Mouse (Mus musculus) CH12.LX (cell line): ENCODE results near the gene Akap8l. TPM values are rescaled to one million over a fixed set of nuclear protein-coding genes. Genes with fewer than 3 reads are reported as not detected.

ENCODE experiments used
- DNase-seq: peaks from one replicate; pipeline ENCODE4 v3.0.0-alpha.2; 2013; ENCODE audit errors: extremely low read depth
- H3K27ac ChIP-seq: 2 replicates; pipeline ENCODE4 v1.5.1; 2012; ENCODE audit warnings: low read depth, mild to moderate bottlenecking, control low read depth, moderate library complexity; ENCODE audit not compliant: insufficient read depth
- H3K27me3 ChIP-seq: replicated peaks from 2 replicates; pipeline ENCODE3; 2012; ENCODE audit warnings: inconsistent platforms
- H3K36me3 ChIP-seq, 2 experiments: replicated peaks in 1 of 2; 2 replicates each; pipeline versions ENCODE3 to v1.6.1; 2012; ENCODE audit warnings: inconsistent platforms in 1 of 2, low read length in 1 of 2, mild to moderate bottlenecking in 1 of 2, mixed read lengths in 1 of 2, moderate library complexity in 1 of 2; ENCODE audit not compliant: control insufficient read depth in 1 of 2, insufficient read depth in 1 of 2
- H3K4me1 ChIP-seq, 2 experiments: 2 replicates each; pipeline ENCODE4 v1.6.1; 2012; ENCODE audit warnings: inconsistent platforms in 1 of 2, moderate library complexity in 1 of 2; ENCODE audit not compliant: insufficient read depth in 2 of 2, control insufficient read depth in 1 of 2
- H3K4me2 ChIP-seq: 2 replicates; pipeline ENCODE4 v1.6.1; 2012; ENCODE audit warnings: low read depth, mild to moderate bottlenecking, control low read depth; ENCODE audit not compliant: poor library complexity, insufficient read depth, severe bottlenecking
- H3K4me3 ChIP-seq, 3 experiments: fragments of 150-350 bp in 1 of 3; sonication (generic) in 1 of 3; replicated peaks in 1 of 3; 2 replicates each; pipeline versions ENCODE3 to v1.5.1; 2011 to 2012; ENCODE audit warnings: low read depth in 2 of 3, low read length in 2 of 3, mild to moderate bottlenecking in 2 of 3, moderate library complexity in 2 of 3, control low read depth in 1 of 3, improper control_type of control experiment in 1 of 3, inconsistent platforms in 1 of 3, mixed read lengths in 1 of 3; ENCODE audit not compliant: poor library complexity in 1 of 3
- H3K79me2 ChIP-seq: replicated peaks from 2 replicates; pipeline ENCODE4 v1.6.1; 2012; ENCODE audit warnings: mild to moderate bottlenecking, moderate library complexity; ENCODE audit not compliant: control insufficient read depth, poor library complexity, insufficient read depth, severe bottlenecking; ENCODE audit errors: extremely low read depth
- H3K9ac ChIP-seq: 2 replicates; pipeline ENCODE4 v1.6.1; 2012; ENCODE audit warnings: low read depth, mild to moderate bottlenecking, control low read depth, moderate library complexity; ENCODE audit not compliant: insufficient read depth
- H3K9me3 ChIP-seq: replicated peaks from 2 replicates; pipeline ENCODE3; 2012; ENCODE audit warnings: low read length, inconsistent platforms, mixed read lengths
- CHD1 ChIP-seq: IDR thresholded peaks from 2 replicates; pipeline ENCODE4 v1.6.1; 2012; ENCODE audit warnings: low read depth, low read length, improper control_type of control experiment, inconsistent platforms
- CHD2 ChIP-seq: IDR thresholded peaks from 2 replicates; pipeline ENCODE4 v1.6.1; 2011; ENCODE audit warnings: low read length, improper control_type of control experiment
- E2F4 ChIP-seq: IDR thresholded peaks from 2 replicates; pipeline ENCODE4 v1.6.1; 2011; ENCODE audit warnings: low read depth, low read length, improper control_type of control experiment; ENCODE audit not compliant: insufficient replicate concordance
- EP300 ChIP-seq: IDR thresholded peaks from 2 replicates; pipeline ENCODE4 v1.6.1; 2011; ENCODE audit warnings: low read length, improper control_type of control experiment
- ETS1 ChIP-seq: conservative IDR thresholded peaks from 2 replicates; pipeline ENCODE4 v1.6.1; 2012; ENCODE audit warnings: low read depth, mild to moderate bottlenecking, inconsistent platforms, low read length, improper control_type of control experiment, moderate library complexity
- HCFC1 ChIP-seq: IDR thresholded peaks from 2 replicates; pipeline ENCODE4 v1.6.1; 2012; ENCODE audit warnings: low read depth, mild to moderate bottlenecking, inconsistent platforms, low read length, improper control_type of control experiment
- IRF4 ChIP-seq: IDR thresholded peaks from 2 replicates; pipeline ENCODE4 v1.6.1; 2014; ENCODE audit warnings: low read depth, mild to moderate bottlenecking, inconsistent platforms, low read length, improper control_type of control experiment
- JUN ChIP-seq: IDR thresholded peaks from 2 replicates; pipeline ENCODE4 v1.6.1; 2011; ENCODE audit warnings: low read depth, mild to moderate bottlenecking, low read length, improper control_type of control experiment, moderate library complexity; ENCODE audit not compliant: insufficient read depth
- JUND ChIP-seq: conservative IDR thresholded peaks from 2 replicates; pipeline ENCODE4 v1.6.1; 2011; ENCODE audit warnings: low read depth, low read length, improper control_type of control experiment
- MEF2A ChIP-seq: IDR thresholded peaks from 2 replicates; pipeline ENCODE4 v1.6.1; 2014; ENCODE audit warnings: low read depth, mild to moderate bottlenecking, inconsistent platforms, low read length, improper control_type of control experiment, borderline replicate concordance
- MYC ChIP-seq: IDR thresholded peaks from 2 replicates; pipeline ENCODE4 v1.6.1; 2011; ENCODE audit warnings: low read depth, mild to moderate bottlenecking, improper control_type of control experiment, low read length
- NELFE ChIP-seq: IDR thresholded peaks from 2 replicates; pipeline ENCODE4 v1.6.1; 2011; ENCODE audit warnings: low read depth, low read length, improper control_type of control experiment
- NRF1 ChIP-seq: IDR thresholded peaks from 2 replicates; pipeline ENCODE4 v1.6.1; 2014; ENCODE audit warnings: low read depth, mild to moderate bottlenecking, inconsistent platforms, low read length, improper control_type of control experiment, moderate library complexity
- RAD21 ChIP-seq: IDR thresholded peaks from 2 replicates; pipeline ENCODE4 v1.6.1; 2011; ENCODE audit warnings: low read depth, mild to moderate bottlenecking, low read length, improper control_type of control experiment, moderate library complexity
- RCOR1 ChIP-seq: conservative IDR thresholded peaks from 2 replicates; pipeline ENCODE4 v1.6.1; 2012; ENCODE audit warnings: low read depth, mild to moderate bottlenecking, inconsistent platforms, low read length, improper control_type of control experiment
- TCF12 ChIP-seq: IDR thresholded peaks from 2 replicates; pipeline ENCODE4 v1.6.1; 2014; ENCODE audit warnings: low read depth, mild to moderate bottlenecking, inconsistent platforms, low read length, improper control_type of control experiment
- UBTF ChIP-seq: IDR thresholded peaks from 2 replicates; pipeline ENCODE4 v1.6.1; 2012; ENCODE audit warnings: low read depth, mild to moderate bottlenecking, inconsistent platforms, low read length, improper control_type of control experiment, moderate library complexity
- USF1 ChIP-seq: IDR thresholded peaks from 2 replicates; pipeline ENCODE4 v1.6.1; 2014; ENCODE audit warnings: low read depth, mild to moderate bottlenecking, inconsistent platforms, low read length, improper control_type of control experiment
- USF2 ChIP-seq: conservative IDR thresholded peaks from 2 replicates; pipeline ENCODE4 v1.6.1; 2011; ENCODE audit warnings: low read depth, low read length, improper control_type of control experiment
- ZMIZ1 ChIP-seq: IDR thresholded peaks from 2 replicates; pipeline ENCODE4 v1.6.1; 2012; ENCODE audit warnings: low read depth, mild to moderate bottlenecking, inconsistent platforms, low read length, improper control_type of control experiment
- dilution Hi-C: fragments of 300-500 bp; cut with MboI; formaldehyde crosslinking; loops from 2 replicates; pipeline ENCODE4 v1.14.3; 2020; ENCODE audit warnings: low sequenced_read_pairs; ENCODE audit not compliant: extremely low pct_unique_long_range_greater_than_20kb, extremely low pct_ligation_motif_present
- in situ Hi-C: fragments of 300-500 bp; cut with MboI; formaldehyde crosslinking; loops from 3 replicates; pipeline ENCODE4 v1.14.3; 2019; ENCODE audit warnings: low sequenced_read_pairs, low pct_ligation_motif_present, low pct_unique_long_range_greater_than_20kb, mixed read lengths
- polyA plus RNA-seq: library from polyadenylated mRNA; unstranded; fragments of >175 nt; gene quantifications from 2 replicates; pipeline ENCODE4 v1.2.1, GENCODE M21; 2012; ENCODE audit warnings: low read depth; ENCODE audit not compliant: insufficient read length
- total RNA-seq, 2 experiments: library from RNA; depleted of rRNA; stranded (reverse); fragments of 300-350 nt in 1 of 2; fragments of >200 nt in 1 of 2; gene quantifications; 2 replicates each; pipeline ENCODE4 v1.2.3; 2012 to 2014

Gene Akap8l
- total and polyA plus RNA-seq, 3 experiments = 29.6 to 43.4 (median 41.4) TPM

- Histone ChIP-seq H3K27me3 (no peaks in the 10 kb centered on the region), H3K36me3 (peaks cover 0 to 13% of the 10 kb centered on the region in 2 experiments), H3K4me1 (peaks cover 3 to 11% of the 10 kb centered on the region in 2 experiments; a peak in 3 of 4 replicates), H3K9ac (no peak overlapping the region), H3K9me3 (no peaks in the 10 kb centered on the region), H3K27ac (no peak overlapping the region), H3K4me2 (no peak overlapping the region), H3K4me3 (no peak overlapping the region), H3K79me2 (no peaks in the 10 kb centered on the region)
- no peak for DNase-seq
- no peak for TF ChIP-seq NRF1
- dilution Hi-C loops = no loop called here
- in situ Hi-C loops = no loop called here
Observed at GRCm38 (mm10) chr17:32382576-32382975, 32.2 kb upstream of the Akap8l start.

- H3K9me3 ChIP-seq = no peaks in the 10 kb centered on the region
- H3K27me3 ChIP-seq = no peaks in the 10 kb centered on the region
- no peak overlapping the region for H3K27ac ChIP-seq
- H3K9ac ChIP-seq = no peak overlapping the region
- H3K79me2 ChIP-seq = no peaks in the 10 kb centered on the region
- in situ Hi-C loops (no loop called here), dilution Hi-C loops (no loop called here)
- no peak for DNase-seq
- TF ChIP-seq TCF12 (no peak), USF1 (no peak), MEF2A (no peak), USF2 (no peak), HCFC1 (no peak), IRF4 (no peak), UBTF (no peak), E2F4 (no peak), CHD2 (no peak), RAD21 (no peak), ZMIZ1 (no peak), ETS1 (no peak), NELFE (no peak), EP300 (no peak), CHD1 (no peak), MYC (no peak), JUN (no peak), RCOR1 (no peak), JUND (no peak)
- H3K36me3 ChIP-seq = peaks cover 0 to 7% of the 10 kb centered on the region in 2 experiments
- no peaks in the 10 kb centered on the region for H3K4me1 ChIP-seq
- no peak overlapping the region for H3K4me3 ChIP-seq
- no peak overlapping the region for H3K4me2 ChIP-seq
Observed at GRCm38 (mm10) chr17:32378786-32379185, 28.4 kb upstream of the Akap8l start.
